Mouse (Mus musculus) intestine, postnatal 0 days (tissue): Measurements from ENCODE around the gene Kmt2a. TPM values are rescaled to one million over a fixed set of nuclear protein-coding genes. Genes with fewer than 3 reads are reported as not detected.

Experiments used
- ATAC-seq: fragments of 200-750 bp; cut with Nextera tagmentation; 2 replicates; pipeline ENCODE4 v1.8.0; 2017; ENCODE audit warnings: mild to moderate bottlenecking, moderate TSS enrichment, moderate library complexity
- H3K27ac ChIP-seq: fragments of 300-500 bp; sonication (generic); 2 replicates; pipeline ENCODE4 v1.5.1; 2014; ENCODE audit warnings: mild to moderate bottlenecking, low read depth, low read length, moderate library complexity
- H3K27me3 ChIP-seq: fragments of 300-500 bp; sonication (generic); replicated peaks from 2 replicates; pipeline ENCODE4 v1.6.1; 2014; ENCODE audit warnings: low read length, mixed read lengths; ENCODE audit not compliant: control insufficient read depth, insufficient read depth
- H3K36me3 ChIP-seq: fragments of 300-500 bp; sonication (generic); 2 replicates; pipeline ENCODE4 v1.6.1; 2014; ENCODE audit warnings: mild to moderate bottlenecking, moderate library complexity; ENCODE audit not compliant: control insufficient read depth, insufficient read depth
- H3K4me1 ChIP-seq: fragments of 300-500 bp; sonication (generic); replicated peaks from 2 replicates; pipeline ENCODE4 v1.6.1; 2014; ENCODE audit warnings: antibody characterized with exemption, low read length, mixed read lengths; ENCODE audit not compliant: control insufficient read depth, insufficient read depth
- H3K4me2 ChIP-seq: fragments of 300-500 bp; sonication (generic); replicated peaks from 2 replicates; pipeline ENCODE4 v1.6.1; 2014; ENCODE audit warnings: low read depth, mild to moderate bottlenecking, moderate library complexity
- H3K4me3 ChIP-seq: fragments of 300-500 bp; sonication (generic); 2 replicates; pipeline ENCODE4 v1.5.1; 2014; ENCODE audit warnings: low read depth, low read length
- H3K9ac ChIP-seq: fragments of 300-500 bp; sonication (generic); 2 replicates; pipeline ENCODE4 v1.6.1; 2014; ENCODE audit warnings: mild to moderate bottlenecking, low read depth, low read length
- H3K9me3 ChIP-seq: fragments of 300-500 bp; sonication (generic); 2 replicates; pipeline ENCODE4 v1.6.1; 2016; ENCODE audit warnings: mixed run types; ENCODE audit not compliant: control insufficient read depth
- CTCF ChIP-seq: sonication (generic); IDR thresholded peaks from 2 replicates; pipeline ENCODE4 v1.5.1; 2016; ENCODE audit warnings: low read depth, mild to moderate bottlenecking, control low read depth, antibody characterized with exemption, moderate library complexity
- WGBS: fragments of 180-500 bp; shearing (Covaris S2); extraction: QIAGEN DNeasy Blood & Tissue Kit; methylation state at CpG from one replicate; pipeline ENCODE4 v1.1.7; 2014; 5-methylcytosine and 5-hydroxymethylcytosine counted together
- polyA plus RNA-seq: library from polyadenylated mRNA; unstranded; fragments of >200 nt; fragmentation: Nextera tagmentation; extraction: Ambion mirVana; gene quantifications from 2 replicates; pipeline ENCODE4 v1.2.1, GENCODE M21; 2015

The Kmt2a gene
- polyA plus RNA-seq, 1 experiment from 2014 or later, result 2.9 TPM

DNA sequence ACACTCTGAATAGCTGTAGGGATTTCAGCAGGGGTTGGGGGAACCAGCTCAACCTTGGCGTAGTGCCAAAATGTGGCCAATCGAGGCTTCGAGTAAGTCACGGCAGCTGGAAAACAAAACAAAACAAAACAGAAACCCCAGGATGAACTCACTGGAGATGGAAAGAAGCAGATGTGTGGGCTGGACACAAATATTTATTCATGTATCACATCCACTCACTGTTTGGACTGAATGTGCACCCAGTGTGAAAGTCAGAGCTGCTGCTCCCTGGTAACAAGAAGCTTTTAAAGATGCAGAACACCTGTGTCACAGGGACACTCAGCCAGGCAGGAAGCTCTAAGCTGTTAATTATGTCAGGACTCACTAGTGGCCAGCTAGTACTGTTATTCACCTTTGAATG lies 33.6 kb upstream of the Kmt2a start:
- Histone ChIP-seq H3K36me3 (peaks cover 15% of the 10 kb centered on the region), H3K27me3 (no peaks in the 10 kb centered on the region), H3K9me3 (no peaks in the 10 kb centered on the region), H3K4me2 (no peak overlapping the region), H3K9ac (no peak overlapping the region), H3K4me1 (no peaks in the 10 kb centered on the region; the same call in 1 of the 2 replicates), H3K27ac (no peak overlapping the region), H3K4me3 (no peak overlapping the region)
- no peak for TF ChIP-seq CTCF
- no peak for ATAC-seq
- WGBS, result 15% methylated on average over 4 of the region's 4 CpGs

DNA sequence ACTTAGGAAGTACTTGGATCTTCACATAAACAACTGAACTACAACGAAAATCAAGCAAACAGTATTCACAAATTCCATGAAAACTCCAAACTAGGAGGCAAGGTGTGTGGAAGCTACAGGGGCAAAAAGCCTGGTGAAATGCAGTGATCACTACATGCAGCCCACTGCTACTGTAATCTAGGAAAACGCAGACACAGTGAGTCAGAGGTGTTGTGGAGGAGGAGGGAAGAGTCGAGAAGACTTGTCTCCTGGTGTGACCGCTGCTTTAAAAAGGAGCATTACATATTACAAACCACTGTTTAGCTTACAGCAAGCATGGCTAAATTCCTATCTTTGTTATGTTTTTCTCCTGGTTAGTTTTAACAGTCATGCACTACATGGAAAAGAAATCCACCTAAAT lies 30.3 kb upstream of the Kmt2a start:
- peaks cover 15% of the 10 kb centered on the region for H3K36me3 ChIP-seq
- no peaks in the 10 kb centered on the region; the same call in 1 of the 2 replicates for H3K4me1 ChIP-seq
- H3K4me2 ChIP-seq, result no peak overlapping the region
- no peaks in the 10 kb centered on the region for H3K9me3 ChIP-seq
- 88% methylated on average over 4 of the region's 4 CpGs for WGBS
- no peak for TF ChIP-seq CTCF
- ATAC-seq, result no peak
- no peaks in the 10 kb centered on the region for H3K27me3 ChIP-seq
- H3K4me3 ChIP-seq, result no peak overlapping the region
- no peak overlapping the region for H3K9ac ChIP-seq
- H3K27ac ChIP-seq, result no peak overlapping the region

DNA sequence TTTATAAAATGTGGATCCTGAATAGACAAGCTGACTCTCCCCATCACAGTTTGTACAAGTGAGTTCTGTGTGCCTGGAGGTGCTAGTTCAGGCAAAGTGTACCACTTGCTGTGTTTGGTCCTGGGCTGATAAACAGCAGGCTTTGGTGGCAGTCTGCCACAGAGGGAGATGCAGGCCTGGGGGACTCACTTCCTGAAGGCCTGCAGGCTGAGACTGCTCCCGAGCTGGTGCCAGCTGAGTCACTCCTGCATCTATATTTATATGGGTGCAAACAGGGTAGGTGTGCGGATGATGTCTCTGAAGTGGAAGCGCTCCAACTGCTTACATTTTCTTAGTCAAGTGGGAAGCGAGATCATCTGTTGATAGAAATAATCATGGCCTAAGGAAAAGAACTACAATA lies 24.5 kb upstream of the Kmt2a start:
- Histone ChIP-seq H3K4me3 (no peak overlapping the region), H3K27ac (no peak overlapping the region), H3K36me3 (no peaks in the 10 kb centered on the region), H3K4me2 (no peak overlapping the region), H3K9ac (no peak overlapping the region), H3K27me3 (no peaks in the 10 kb centered on the region), H3K9me3 (no peaks in the 10 kb centered on the region), H3K4me1 (no peaks in the 10 kb centered on the region)
- 62% methylated on average over 4 of the region's 4 CpGs for WGBS
- no peak for TF ChIP-seq CTCF
- no peak for ATAC-seq

DNA sequence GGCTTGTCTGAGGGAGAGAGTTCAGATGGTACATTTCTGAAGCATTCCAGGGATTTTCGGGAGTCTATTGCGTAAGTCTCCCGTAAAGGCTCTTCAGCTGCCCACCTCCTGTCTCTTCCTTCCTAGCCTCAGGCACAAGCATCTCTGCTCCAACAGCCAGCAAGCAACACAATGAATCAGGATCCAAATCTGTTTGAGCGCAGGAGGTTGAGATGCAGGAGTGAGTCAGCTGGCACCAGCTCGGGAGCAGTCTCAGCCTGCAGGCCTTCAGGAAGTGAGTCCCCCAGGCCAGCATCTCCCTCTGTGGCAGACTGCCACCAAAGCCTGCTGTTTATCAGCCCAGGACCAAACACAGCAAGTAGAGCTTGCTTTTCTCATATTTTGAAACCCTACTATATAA lies 23.9 kb upstream of the Kmt2a start:
- Histone ChIP-seq H3K9ac (no peak overlapping the region), H3K4me3 (no peak overlapping the region), H3K9me3 (no peaks in the 10 kb centered on the region), H3K27me3 (no peaks in the 10 kb centered on the region), H3K36me3 (no peaks in the 10 kb centered on the region), H3K4me1 (no peaks in the 10 kb centered on the region), H3K4me2 (no peak overlapping the region), H3K27ac (no peak overlapping the region)
- ATAC-seq, result no peak
- TF ChIP-seq CTCF, result no peak
- WGBS, result 54% methylated on average over 5 of the region's 5 CpGs

DNA sequence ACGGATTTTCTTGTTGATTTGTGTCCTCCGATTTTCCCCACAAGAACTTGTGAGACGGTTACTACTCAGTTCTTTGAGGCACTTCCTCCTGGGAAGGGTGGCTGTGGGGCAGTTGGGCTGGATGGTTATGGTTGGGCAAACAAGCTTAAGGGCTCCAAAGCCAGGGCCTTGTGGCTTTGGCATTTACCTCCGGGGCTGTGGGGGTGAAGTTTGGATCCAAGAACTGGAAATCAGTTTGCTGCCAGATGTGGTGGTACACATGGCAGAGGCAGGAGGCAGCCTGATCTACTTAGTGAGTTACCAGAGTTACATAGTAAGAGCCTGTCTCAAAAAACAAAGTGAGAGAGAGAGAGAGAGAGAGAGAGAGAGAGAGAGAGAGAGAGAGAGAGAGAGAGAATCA lies 22.8 kb upstream of the Kmt2a start:
- no peak overlapping the region for H3K9ac ChIP-seq
- no peak overlapping the region for H3K27ac ChIP-seq
- no peaks in the 10 kb centered on the region for H3K4me1 ChIP-seq
- no peak overlapping the region for H3K4me3 ChIP-seq
- TF ChIP-seq CTCF, result no peak
- no peaks in the 10 kb centered on the region for H3K27me3 ChIP-seq
- no peaks in the 10 kb centered on the region for H3K36me3 ChIP-seq
- H3K9me3 ChIP-seq, result no peaks in the 10 kb centered on the region
- no peak for ATAC-seq
- H3K4me2 ChIP-seq, result no peak overlapping the region
- 90% methylated on average over 4 of the region's 4 CpGs for WGBS

DNA sequence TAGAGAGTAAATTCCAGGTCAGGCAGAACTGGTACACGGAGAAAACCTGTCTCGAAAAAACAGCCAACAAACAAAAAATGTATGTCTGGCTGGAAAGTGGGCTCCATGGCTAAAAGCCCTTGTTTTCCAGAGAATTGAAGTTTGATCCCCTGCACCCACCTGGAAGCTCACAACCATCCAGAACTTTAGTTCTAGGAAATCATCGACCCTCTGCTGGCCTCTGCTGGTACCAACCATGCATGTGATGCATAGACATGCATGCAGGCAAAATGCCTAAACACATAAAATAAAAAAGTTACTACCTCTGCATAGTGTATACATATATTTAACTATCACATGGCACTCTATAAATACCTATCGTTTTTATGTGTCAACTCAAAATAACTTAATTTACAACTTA lies 19.3 kb upstream of the Kmt2a start:
- no peaks in the 10 kb centered on the region for H3K9me3 ChIP-seq
- no peak overlapping the region for H3K4me3 ChIP-seq
- peak; percentile 62 for TF ChIP-seq CTCF
- no peaks in the 10 kb centered on the region for H3K4me1 ChIP-seq
- no peak for ATAC-seq
- H3K4me2 ChIP-seq, result no peak overlapping the region
- no peak overlapping the region for H3K27ac ChIP-seq
- no peaks in the 10 kb centered on the region for H3K36me3 ChIP-seq
- H3K9ac ChIP-seq, result no peak overlapping the region
- no peaks in the 10 kb centered on the region for H3K27me3 ChIP-seq
- WGBS, result 63% methylated on average over 4 of the region's 4 CpGs

DNA sequence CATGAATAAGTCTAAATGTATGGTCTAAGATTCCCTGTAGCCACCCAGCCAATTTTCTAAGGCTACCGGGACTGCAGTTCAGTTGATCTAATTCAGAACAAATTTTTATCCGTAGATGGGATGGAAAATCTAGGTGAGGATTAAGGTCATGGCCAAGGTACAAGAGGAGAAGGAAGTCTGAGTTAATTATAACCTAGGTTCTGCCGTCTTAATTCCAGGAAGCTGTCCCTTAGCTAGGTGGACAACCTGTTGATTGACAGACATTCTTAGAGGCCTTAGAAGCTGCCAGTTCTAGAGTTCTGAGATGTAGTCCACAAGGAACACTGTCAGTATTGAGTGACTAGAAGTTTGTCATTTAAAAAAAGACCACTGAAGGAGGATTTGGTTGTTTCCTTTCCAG lies 18.6 kb upstream of the Kmt2a start:
- 34% methylated on average over 3 of the region's 3 CpGs for WGBS
- ATAC-seq, result no peak

More for the DNA sequence above, 18.6 kb upstream of the Kmt2a start:
- H3K4me1 ChIP-seq, result no peaks in the 10 kb centered on the region
- H3K4me3 ChIP-seq, result no peak overlapping the region
- H3K9me3 ChIP-seq, result no peaks in the 10 kb centered on the region
- no peaks in the 10 kb centered on the region for H3K27me3 ChIP-seq
- no peak overlapping the region for H3K27ac ChIP-seq
- H3K9ac ChIP-seq, result no peak overlapping the region
- H3K36me3 ChIP-seq, result no peaks in the 10 kb centered on the region
- H3K4me2 ChIP-seq, result no peak overlapping the region
- no peak for TF ChIP-seq CTCF
